Mouse (Mus musculus): ENCODE measurements around the gene Pitx2. TPM values are rescaled to one million over a fixed set of nuclear protein-coding genes. Genes with fewer than 3 reads are reported as not detected.

Pitx2 gene
- polyA plus RNA-seq, 1 experiment from 2014 or later: 4.9 TPM

- Histone ChIP-seq H3K9me3 (ENCODE audit: control insufficient read depth, low read length) (no peaks in the 10 kb centered on the region), H3K4me1 (replicated peaks; ENCODE audit: control insufficient read depth, insufficient read depth, low read length) (peaks cover 8% of the 10 kb centered on the region), H3K4me3 (replicated peaks; ENCODE audit: low read length) (no peak overlapping the region), H3K27me3 (replicated peaks; ENCODE audit: control insufficient read depth, insufficient read depth, low read length) (no peaks in the 10 kb centered on the region), H3K9ac (replicated peaks; ENCODE audit: low read depth, low read length) (no peak overlapping the region), H3K4me2 (ENCODE audit: low read length) (no peak overlapping the region), H3K36me3 (ENCODE audit: control insufficient read depth, insufficient read depth) (no peaks in the 10 kb centered on the region), H3K27ac (ENCODE audit: low read length) (no peak overlapping the region)
- ATAC-seq: no peak
- 89% methylated on average over 4 of the region's 4 CpGs for WGBS
These were observed 27.9 kb upstream of the Pitx2 start for GRCm38 (mm10) chr3:129171789-129172188.

- Histone ChIP-seq H3K27me3 (replicated peaks; ENCODE audit: control insufficient read depth, insufficient read depth, low read length) (peaks cover 49% of the 10 kb centered on the region), H3K36me3 (ENCODE audit: control insufficient read depth, insufficient read depth) (no peaks in the 10 kb centered on the region), H3K4me2 (ENCODE audit: low read length) (no peak overlapping the region), H3K27ac (ENCODE audit: low read length) (no peak overlapping the region), H3K4me3 (replicated peaks; ENCODE audit: low read length) (no peak overlapping the region), H3K9ac (replicated peaks; ENCODE audit: low read depth, low read length) (no peak overlapping the region), H3K4me1 (replicated peaks; ENCODE audit: control insufficient read depth, insufficient read depth, low read length) (peaks cover under 1% of the 10 kb centered on the region), H3K9me3 (ENCODE audit: control insufficient read depth, low read length) (no peaks in the 10 kb centered on the region)
- 5% methylated on average over 12 of the region's 12 CpGs for WGBS
- no peak for ATAC-seq
These were observed 5.2 kb upstream of the Pitx2 start for GRCm38 (mm10) chr3:129194436-129194835.

GRCm38 (mm10) chr3:129195036-129195435 is 4.6 kb upstream of the Pitx2 start:
- no peaks in the 10 kb centered on the region for H3K9me3 ChIP-seq (ENCODE audit: control insufficient read depth, low read length)
- H3K4me3 ChIP-seq (replicated peaks; ENCODE audit: low read length): no peak overlapping the region
- no peaks in the 10 kb centered on the region for H3K36me3 ChIP-seq (ENCODE audit: control insufficient read depth, insufficient read depth)
- no peak overlapping the region for H3K27ac ChIP-seq (ENCODE audit: low read length)
- H3K27me3 ChIP-seq (replicated peaks; ENCODE audit: control insufficient read depth, insufficient read depth, low read length): peaks cover 55% of the 10 kb centered on the region
- no peak overlapping the region for H3K4me2 ChIP-seq (ENCODE audit: low read length)
- H3K4me1 ChIP-seq (replicated peaks; ENCODE audit: control insufficient read depth, insufficient read depth, low read length): peaks cover 7% of the 10 kb centered on the region
- whole genome bisulfite sequencing: 0% methylated on average over 16 of the region's 16 CpGs
- H3K9ac ChIP-seq (replicated peaks; ENCODE audit: low read depth, low read length): no peak overlapping the region
- ATAC-seq: no peak

- 2% methylated on average over 12 of the region's 12 CpGs for WGBS
- no peak for ATAC-seq
- Histone ChIP-seq H3K4me1 (replicated peaks; ENCODE audit: control insufficient read depth, insufficient read depth, low read length) (peaks cover 9% of the 10 kb centered on the region), H3K36me3 (ENCODE audit: control insufficient read depth, insufficient read depth) (no peaks in the 10 kb centered on the region), H3K4me2 (ENCODE audit: low read length) (no peak overlapping the region), H3K27me3 (replicated peaks; ENCODE audit: control insufficient read depth, insufficient read depth, low read length) (peaks cover 60% of the 10 kb centered on the region), H3K27ac (ENCODE audit: low read length) (no peak overlapping the region), H3K4me3 (replicated peaks; ENCODE audit: low read length) (no peak overlapping the region), H3K9ac (replicated peaks; ENCODE audit: low read depth, low read length) (no peak overlapping the region), H3K9me3 (ENCODE audit: control insufficient read depth, low read length) (no peaks in the 10 kb centered on the region)
These were observed 3.7 kb upstream of the Pitx2 start for GRCm38 (mm10) chr3:129195816-129196549.

- WGBS: 2% methylated on average over 10 of the region's 10 CpGs
- Histone ChIP-seq H3K36me3 (ENCODE audit: control insufficient read depth, insufficient read depth) (no peaks in the 10 kb centered on the region), H3K4me1 (replicated peaks; ENCODE audit: control insufficient read depth, insufficient read depth, low read length) (peaks cover 9% of the 10 kb centered on the region), H3K9ac (replicated peaks; ENCODE audit: low read depth, low read length) (no peak overlapping the region), H3K4me3 (replicated peaks; ENCODE audit: low read length) (no peak overlapping the region), H3K27me3 (replicated peaks; ENCODE audit: control insufficient read depth, insufficient read depth, low read length) (peaks cover 63% of the 10 kb centered on the region), H3K27ac (ENCODE audit: low read length) (no peak overlapping the region), H3K9me3 (ENCODE audit: control insufficient read depth, low read length) (no peaks in the 10 kb centered on the region), H3K4me2 (ENCODE audit: low read length) (no peak overlapping the region)
- no peak for ATAC-seq
These were observed 3.1 kb upstream of the Pitx2 start for GRCm38 (mm10) chr3:129196550-129196919.

- Histone ChIP-seq H3K4me2 (ENCODE audit: low read length) (no peak overlapping the region), H3K9ac (replicated peaks; ENCODE audit: low read depth, low read length) (no peak overlapping the region), H3K27ac (ENCODE audit: low read length) (no peak overlapping the region), H3K9me3 (ENCODE audit: control insufficient read depth, low read length) (no peaks in the 10 kb centered on the region), H3K4me1 (replicated peaks; ENCODE audit: control insufficient read depth, insufficient read depth, low read length) (peaks cover 9% of the 10 kb centered on the region), H3K4me3 (replicated peaks; ENCODE audit: low read length) (no peak overlapping the region), H3K27me3 (replicated peaks; ENCODE audit: control insufficient read depth, insufficient read depth, low read length) (peaks cover 67% of the 10 kb centered on the region), H3K36me3 (ENCODE audit: control insufficient read depth, insufficient read depth) (no peaks in the 10 kb centered on the region)
- no peak for ATAC-seq
- WGBS: 0% methylated on average over 13 of the region's 13 CpGs
These were observed 2.6 kb upstream of the Pitx2 start for GRCm38 (mm10) chr3:129197035-129197434.

GRCm38 (mm10) chr3:129197786-129198626 is 1.7 kb upstream of the Pitx2 start:
- peaks cover 65% of the 10 kb centered on the region for H3K27me3 ChIP-seq (replicated peaks; ENCODE audit: control insufficient read depth, insufficient read depth, low read length)
- H3K4me3 ChIP-seq (replicated peaks; ENCODE audit: low read length): no peak overlapping the region
- H3K4me1 ChIP-seq (replicated peaks; ENCODE audit: control insufficient read depth, insufficient read depth, low read length): peaks cover 9% of the 10 kb centered on the region
- H3K9me3 ChIP-seq (ENCODE audit: control insufficient read depth, low read length): no peaks in the 10 kb centered on the region
- 2% methylated on average over 16 of the region's 16 CpGs for WGBS
- no peak overlapping the region for H3K27ac ChIP-seq (ENCODE audit: low read length)
- H3K9ac ChIP-seq (replicated peaks; ENCODE audit: low read depth, low read length): no peak overlapping the region
- H3K36me3 ChIP-seq (ENCODE audit: control insufficient read depth, insufficient read depth): no peaks in the 10 kb centered on the region
- ATAC-seq: no peak
- no peak overlapping the region for H3K4me2 ChIP-seq (ENCODE audit: low read length)

GRCm38 (mm10) chr3:129198627-129198903 is 1.1 kb upstream of the Pitx2 start:
- WGBS: under 1% methylated on average over 11 of the region's 11 CpGs
- no peak for ATAC-seq
- H3K27me3 ChIP-seq (replicated peaks; ENCODE audit: control insufficient read depth, insufficient read depth, low read length): peaks cover 65% of the 10 kb centered on the region
- no peak overlapping the region for H3K9ac ChIP-seq (replicated peaks; ENCODE audit: low read depth, low read length)
- H3K27ac ChIP-seq (ENCODE audit: low read length): no peak overlapping the region
- no peaks in the 10 kb centered on the region for H3K9me3 ChIP-seq (ENCODE audit: control insufficient read depth, low read length)
- H3K4me2 ChIP-seq (ENCODE audit: low read length): no peak overlapping the region
- H3K36me3 ChIP-seq (ENCODE audit: control insufficient read depth, insufficient read depth): no peaks in the 10 kb centered on the region
- H3K4me1 ChIP-seq (replicated peaks; ENCODE audit: control insufficient read depth, insufficient read depth, low read length): peaks cover 9% of the 10 kb centered on the region
- no peak overlapping the region for H3K4me3 ChIP-seq (replicated peaks; ENCODE audit: low read length)

- Histone ChIP-seq H3K36me3 (ENCODE audit: control insufficient read depth, insufficient read depth) (no peaks in the 10 kb centered on the region), H3K4me2 (ENCODE audit: low read length) (peak overlapping the region; percentile 54), H3K4me1 (replicated peaks; ENCODE audit: control insufficient read depth, insufficient read depth, low read length) (peaks cover 12% of the 10 kb centered on the region), H3K9ac (replicated peaks; ENCODE audit: low read depth, low read length) (no peak overlapping the region), H3K4me3 (replicated peaks; ENCODE audit: low read length) (peak overlapping the region; percentile 35), H3K27me3 (replicated peaks; ENCODE audit: control insufficient read depth, insufficient read depth, low read length) (peaks cover 69% of the 10 kb centered on the region), H3K27ac (ENCODE audit: low read length) (no peak overlapping the region), H3K9me3 (ENCODE audit: control insufficient read depth, low read length) (no peaks in the 10 kb centered on the region)
- ATAC-seq: peak; percentile 1; the same call in 1 of the 2 replicates
- under 1% methylated on average over 16 of the region's 16 CpGs for WGBS
These were observed 494 bp upstream of the Pitx2 start for GRCm38 (mm10) chr3:129199160-129199608.
